Mouse (Mus musculus) megakaryocyte, embryonic 14.5 days (primary cell): Measurements from ENCODE around the gene Ncmap.

Experiments used
- FLI1 ChIP-seq: IDR thresholded peaks from 2 replicates; pipeline ENCODE4 v1.6.1; 2012; ENCODE audit warnings: low read length, inconsistent platforms, mixed read lengths
- GATA1 ChIP-seq: IDR thresholded peaks from 3 replicates; pipeline ENCODE4 v1.6.1; 2012; ENCODE audit warnings: mixed read lengths, low read length, inconsistent platforms, borderline replicate concordance

- no peak for TF ChIP-seq GATA1
- no peak for TF ChIP-seq FLI1
Measured at GRCm38 (mm10) chr4:135336023-135336357, 62.0 kb downstream of the Ncmap start.
